8 mouse cellular contexts compared by ENCODE assay signal in the genomic region with DNA sequence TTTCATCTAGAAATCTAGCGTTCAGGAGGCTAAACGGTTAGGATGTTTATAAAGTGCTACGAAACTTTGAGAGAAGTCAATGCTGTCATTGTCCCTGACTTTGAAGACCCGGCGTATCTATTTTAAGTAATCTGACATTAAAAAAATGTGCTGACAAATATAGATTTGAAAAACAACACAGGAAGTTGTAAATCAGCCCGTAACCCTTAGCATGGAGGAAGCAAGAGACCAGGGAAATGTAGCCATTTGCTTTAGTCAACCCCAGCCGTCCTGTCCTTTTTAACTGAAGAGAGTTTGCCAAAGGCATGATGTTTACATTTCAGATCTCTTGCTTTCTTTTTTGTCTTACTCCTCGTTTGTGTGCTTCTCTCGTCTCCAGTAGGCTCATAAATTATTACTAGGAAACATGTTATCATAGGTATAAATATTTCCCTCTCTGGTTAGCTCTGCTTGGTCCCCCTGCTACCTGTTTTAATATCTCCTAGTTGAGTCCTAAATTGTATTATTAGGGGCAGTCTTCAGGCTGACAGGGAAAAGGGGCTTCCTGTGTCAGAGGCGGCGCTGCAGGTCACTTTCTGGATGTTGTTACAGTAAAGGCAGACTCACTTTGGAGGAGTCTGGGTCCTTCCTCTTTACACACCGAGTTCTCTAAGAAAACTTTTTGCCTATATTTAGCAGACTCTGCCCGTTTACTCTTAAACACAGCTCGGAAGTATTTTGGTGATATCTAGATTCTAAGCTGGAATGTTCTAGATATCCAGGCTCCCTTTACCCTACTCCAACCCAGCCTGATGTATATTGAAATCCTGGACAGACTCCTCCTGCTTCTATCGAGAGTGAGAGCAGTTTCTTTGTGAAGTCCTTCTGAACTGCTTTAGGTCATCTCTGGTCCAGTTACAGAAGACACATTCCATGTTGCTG.
DNase-seq lines count a peak whose midpoint lies in the region; ATAC-seq and TF ChIP-seq lines count a peak whose summit lies in the region.

No protein-coding gene starts in this region.

- TF ChIP-seq POLR2A in spleen, adult 2 months (IDR thresholded peaks at IDR 0.05; ENCODE audit: low read depth, low read length): no peak

- no peaks in the 10 kb centered on the region for H3K9me3 ChIP-seq in liver, embryonic 13.5 days (replicated peaks)
- H3K9me3 ChIP-seq in stomach, embryonic 15.5 days: no peaks in the 10 kb centered on the region
- H3K9me3 ChIP-seq in forebrain, embryonic 12.5 days: no peaks in the 10 kb centered on the region

- DNase-seq in spleen, adult 2 months (ENCODE audit: low read depth in 1 of 2, low spot score in 2 of 2): peak in 1 of 2 experiments; percentile 44
- DNase-seq in spleen, adult 12 weeks (ENCODE audit: low spot score): no peak
- no peak for DNase-seq in liver, embryonic 13.5 days
- no peak for DNase-seq in cerebellum, adult 18-20 months
- no peak for DNase-seq in right cerebral cortex, postnatal 4 days

- H3K27ac ChIP-seq in spleen, adult 2 months (ENCODE audit: insufficient read depth, low read length): peak overlapping the region; percentile 78
- peak overlapping the region; percentile 71 for H3K27ac ChIP-seq in liver, embryonic 13.5 days
- H3K27ac ChIP-seq in stomach, embryonic 15.5 days: peak overlapping the region; percentile 88
- no peak overlapping the region for H3K27ac ChIP-seq in forebrain, embryonic 12.5 days

- H3K9ac ChIP-seq in liver, embryonic 13.5 days: no peak overlapping the region
- H3K9ac ChIP-seq in stomach, embryonic 15.5 days: no peak overlapping the region
- H3K9ac ChIP-seq in forebrain, embryonic 12.5 days: no peak overlapping the region

- no peaks in the 10 kb centered on the region for H3K36me3 ChIP-seq in spleen, adult 2 months (ENCODE audit: control insufficient read depth, insufficient read depth, low read length)
- H3K36me3 ChIP-seq in liver, embryonic 13.5 days: no peaks in the 10 kb centered on the region
- H3K36me3 ChIP-seq in stomach, embryonic 15.5 days: no peaks in the 10 kb centered on the region
- H3K36me3 ChIP-seq in forebrain, embryonic 12.5 days (replicated peaks): no peaks in the 10 kb centered on the region

- no peaks in the 10 kb centered on the region for H3K27me3 ChIP-seq in spleen, adult 2 months (ENCODE audit: control insufficient read depth, insufficient read depth, low read length)
- no peaks in the 10 kb centered on the region for H3K27me3 ChIP-seq in liver, embryonic 13.5 days
- H3K27me3 ChIP-seq in stomach, embryonic 15.5 days (replicated peaks): no peaks in the 10 kb centered on the region
- no peaks in the 10 kb centered on the region for H3K27me3 ChIP-seq in forebrain, embryonic 12.5 days

- TF ChIP-seq CTCF in spleen, adult 2 months (IDR thresholded peaks at IDR 0.05; ENCODE audit: extremely low read depth, insufficient read depth, insufficient read length, insufficient replicate concordance): no peak

- H3K4me3 ChIP-seq in spleen, adult 2 months (ENCODE audit: extremely low read depth, insufficient read depth, insufficient read length): peak overlapping the region; percentile 24
- H3K4me3 ChIP-seq in liver, embryonic 13.5 days (replicated peaks): no peak overlapping the region
- no peak overlapping the region for H3K4me3 ChIP-seq in stomach, embryonic 15.5 days (replicated peaks)
- no peak overlapping the region for H3K4me3 ChIP-seq in forebrain, embryonic 12.5 days (replicated peaks)

- ATAC-seq in hematopoietic stem cell, adult 5-6 weeks (replicated peaks in 1 of 2; ENCODE audit: insufficient read depth in 1 of 2, low FRiP score in 2 of 2, low TSS enrichment in 1 of 2, low read depth in 1 of 2, poor library complexity in 2 of 2, severe bottlenecking in 2 of 2): peak; percentile 37 to 66; a peak in 3 of 4 replicates
- ATAC-seq in liver, embryonic 13.5 days (ENCODE audit: low read depth): peak; percentile 66
- ATAC-seq in stomach, embryonic 15.5 days (ENCODE audit: insufficient read depth, low FRiP score, low read depth): no peak
- ATAC-seq in forebrain, embryonic 12.5 days (ENCODE audit: low FRiP score): no peak

- peaks cover 13% of the 10 kb centered on the region; the same call in 1 of the 2 replicates for H3K4me1 ChIP-seq in spleen, adult 2 months (ENCODE audit: control insufficient read depth, insufficient read depth, insufficient read length)
- peaks cover 35% of the 10 kb centered on the region for H3K4me1 ChIP-seq in liver, embryonic 13.5 days (replicated peaks)
- peaks cover 17% of the 10 kb centered on the region; the same call in 1 of the 2 replicates for H3K4me1 ChIP-seq in stomach, embryonic 15.5 days
- peaks cover 9% of the 10 kb centered on the region for H3K4me1 ChIP-seq in forebrain, embryonic 12.5 days

- peak overlapping the region; percentile 42 for H3K4me2 ChIP-seq in liver, embryonic 13.5 days
- peak overlapping the region; percentile 4; the same call in 1 of the 2 replicates for H3K4me2 ChIP-seq in stomach, embryonic 15.5 days
- no peak overlapping the region for H3K4me2 ChIP-seq in forebrain, embryonic 12.5 days

- 6% methylated on average over 15 of the region's 15 CpGs for WGBS in spleen, adult 2 months
- WGBS in liver, embryonic 13.5 days (ENCODE audit: insufficient replicate concordance): 16% methylated on average over 15 of the region's 15 CpGs
- 15% methylated on average over 15 of the region's 15 CpGs for WGBS in stomach, embryonic 15.5 days
- 82% methylated on average over 15 of the region's 15 CpGs for WGBS in forebrain, embryonic 12.5 days

Comparison
In these comparisons a context has a peak if more than half of its experiments do, and no peak if none do; other contexts are left out.
1. ATAC-seq: peak in hematopoietic stem cell, adult 5-6 weeks (2 of 2) and liver, embryonic 13.5 days (single experiment); none in stomach, embryonic 15.5 days (single experiment) and forebrain, embryonic 12.5 days (single experiment).